Mouse (Mus musculus) pancreas, adult 10 weeks (tissue): ENCODE measurements around the gene Gm19684. TPM values are rescaled to one million over a fixed set of nuclear protein-coding genes. Genes with fewer than 3 reads are reported as not detected.

Experiments
- polyA plus RNA-seq: library from polyadenylated mRNA; stranded (reverse); fragments of 350-450 nt; fragmentation: Illumina TruSeq; extraction: RNeasy Lipid Tissue Mini Kit (QIAGEN cat#74804); gene quantifications from one replicate; pipeline ENCODE4 v1.2.3, GENCODE M21; 2015; ENCODE audit warnings: low read depth, low replicate concordance; ENCODE audit not compliant: insufficient read depth

Gene Gm19684
- not detected for polyA plus RNA-seq

DNA sequence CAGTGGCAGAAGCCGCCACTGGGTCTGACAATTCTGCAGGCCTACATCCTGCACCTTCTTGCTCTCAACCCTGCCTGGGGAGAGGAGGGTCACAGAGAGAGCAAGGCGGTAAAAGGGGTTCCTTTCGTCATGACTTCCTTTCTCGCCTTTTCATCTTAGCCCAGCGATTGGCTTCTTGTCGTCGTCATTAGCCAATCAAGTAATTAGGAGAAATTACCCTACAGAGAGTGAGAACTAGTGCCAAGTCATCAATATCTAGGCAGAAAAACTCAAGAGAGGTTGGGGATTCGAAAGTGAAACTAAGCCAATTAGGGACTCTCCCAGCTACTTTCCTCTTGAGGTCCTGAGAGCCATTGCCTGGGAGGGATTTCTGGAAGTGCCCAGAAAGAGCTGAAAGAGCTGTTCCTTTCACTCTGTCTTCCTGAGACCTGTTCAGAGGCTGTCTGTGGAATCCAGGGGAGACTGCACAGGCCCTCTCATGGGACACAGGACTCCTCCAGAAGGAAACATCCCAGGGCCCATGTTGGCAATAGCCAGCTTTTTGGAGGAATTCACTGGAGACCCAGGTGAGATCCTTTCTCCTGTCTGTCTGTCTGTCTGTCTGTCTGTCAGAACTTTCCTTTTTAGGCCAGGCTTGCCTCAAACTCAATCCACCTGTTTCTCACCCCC lies at the start of gene Gm19684:
Gm19684 (plus strand) TSS at position 327 of the 669 bp plus-strand sequence.

DNA sequence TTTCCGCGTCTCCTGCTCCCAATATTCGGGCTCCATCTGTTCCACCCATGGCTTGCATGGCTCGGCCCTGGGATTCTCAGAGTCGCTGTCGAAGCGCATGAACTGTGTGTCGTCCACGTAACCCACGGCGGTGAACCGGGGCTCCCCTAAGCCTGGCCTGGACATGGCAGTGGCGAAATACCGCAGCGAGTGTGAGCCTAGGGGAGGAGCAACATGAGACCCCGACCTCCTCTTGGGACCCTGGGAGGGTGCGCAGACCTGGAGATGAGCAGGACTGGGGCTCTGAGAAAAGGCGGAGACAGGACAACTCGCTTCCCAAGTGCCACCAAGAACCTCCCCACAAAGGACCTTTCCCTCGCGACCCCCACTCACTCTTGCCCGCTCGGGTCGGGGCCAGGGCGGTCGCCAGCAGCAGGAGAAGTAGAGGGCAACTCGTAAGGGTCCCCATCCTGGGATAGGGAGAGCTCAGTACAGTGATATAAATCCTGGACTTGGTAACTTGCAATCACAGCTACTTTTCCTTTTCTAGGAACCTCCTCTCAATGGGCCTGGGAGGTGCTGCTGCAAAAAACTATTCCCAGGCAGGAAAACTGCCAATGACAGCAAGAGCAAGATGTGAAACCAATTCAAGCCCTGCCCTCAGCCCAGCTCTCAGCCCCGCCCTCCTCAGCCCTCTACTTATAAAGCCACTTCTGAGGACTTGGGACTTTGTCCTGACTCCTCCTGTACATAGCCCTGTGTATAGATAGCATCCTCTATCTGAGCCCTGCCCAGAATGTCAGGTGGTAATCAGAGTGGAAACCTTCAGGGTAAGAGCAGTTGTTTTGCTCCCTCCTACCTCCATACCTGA lies 7.7 kb downstream of the Gm19684 start, which contains the start of gene Gm7030:
Gm7030 (minus strand) TSS at position 458 of the 850 bp plus-strand sequence.

DNA sequence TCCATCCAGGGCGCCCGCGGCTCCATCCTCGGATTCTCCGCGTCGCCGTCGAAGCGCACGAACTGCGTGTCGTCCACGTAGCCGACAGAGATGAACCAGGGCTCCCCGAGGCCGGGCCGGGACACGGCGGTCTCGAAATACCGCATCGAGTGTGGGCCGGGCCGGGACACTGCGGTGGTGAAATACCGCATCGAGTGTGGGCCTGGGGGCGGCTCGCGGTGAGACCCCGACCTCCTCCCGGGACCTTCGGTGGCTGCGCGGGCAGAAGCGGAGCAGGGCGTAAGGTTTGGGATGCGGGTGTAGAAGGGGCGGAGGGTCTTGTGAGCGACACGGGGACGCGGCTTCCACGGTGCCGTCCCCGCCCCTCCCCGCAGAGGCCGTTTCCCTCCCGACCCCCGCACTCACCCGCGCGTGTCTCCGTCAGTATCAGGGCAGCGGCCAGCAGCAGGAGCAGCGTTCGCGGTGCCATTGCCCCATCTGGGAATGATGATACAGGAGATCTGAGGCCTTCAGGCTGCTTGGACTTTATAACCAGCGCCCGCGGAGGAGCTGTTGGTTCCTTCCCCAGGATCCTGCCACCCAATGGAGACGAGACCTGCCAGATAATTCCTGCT lies 46.7 kb downstream of the Gm19684 start, which contains the start of gene Gm8909:
Gm8909 (minus strand) TSS at position 499 of the 614 bp plus-strand sequence.

Other genes starting within 250 kb of the Gm19684 start
- 72.9 TPM for gene Dhx16, start 241.9 kb upstream of the Gm19684 start, polyA plus RNA-seq
- 16.8 TPM for gene 2310061I04Rik, start 224.2 kb upstream of the Gm19684 start, polyA plus RNA-seq
- gene Atat1, start 211.6 kb upstream of the Gm19684 start, polyA plus RNA-seq, result 9.7 TPM
- 23.0 TPM for gene Mrps18b, start 205.3 kb upstream of the Gm19684 start, polyA plus RNA-seq
- gene Ppp1r10, start 205.2 kb upstream of the Gm19684 start, polyA plus RNA-seq, result 11.8 TPM
- 22.7 TPM for gene Abcf1, start 151.9 kb upstream of the Gm19684 start, polyA plus RNA-seq
- 11.9 TPM for gene Gnl1, start 141.8 kb upstream of the Gm19684 start, polyA plus RNA-seq
- gene Prr3, start 141.4 kb upstream of the Gm19684 start, polyA plus RNA-seq, result 6.7 TPM
- gene H2-T24, start 101.1 kb upstream of the Gm19684 start, polyA plus RNA-seq, result 3.1 TPM
- 29.4 TPM for gene H2-T23, start 88.8 kb upstream of the Gm19684 start, polyA plus RNA-seq
- 16.3 TPM for gene H2-T22, start 78.9 kb upstream of the Gm19684 start, polyA plus RNA-seq
- not detected for gene Gm6034, start 78.7 kb upstream of the Gm19684 start, polyA plus RNA-seq
- gene Gm11127, start 63.3 kb upstream of the Gm19684 start, polyA plus RNA-seq, result not detected
- gene Gm7030, start 7.7 kb downstream of the Gm19684 start, polyA plus RNA-seq, result not detected
- gene Gm8909, start 46.9 kb downstream of the Gm19684 start, polyA plus RNA-seq, result not detected
- not detected for gene H2-T3, start 68.6 kb downstream of the Gm19684 start, polyA plus RNA-seq
- 31.5 TPM for gene Rpp21, start 136.4 kb downstream of the Gm19684 start, polyA plus RNA-seq
- gene Trim39, start 150.6 kb downstream of the Gm19684 start, polyA plus RNA-seq, result 16.5 TPM
- not detected for gene H2-M10.2, start 164.8 kb downstream of the Gm19684 start, polyA plus RNA-seq
- not detected for gene H2-M10.1, start 204.5 kb downstream of the Gm19684 start, polyA plus RNA-seq
- not detected for gene H2-M10.3, start 246.7 kb downstream of the Gm19684 start, polyA plus RNA-seq